Mouse (Mus musculus): ENCODE results near the gene H2afx. TPM values are rescaled to one million over a fixed set of nuclear protein-coding genes. Genes with fewer than 3 reads are reported as not detected.

Gene H2afx
- polyA plus RNA-seq, 1 experiment from 2014 or later: 498 TPM

DNA sequence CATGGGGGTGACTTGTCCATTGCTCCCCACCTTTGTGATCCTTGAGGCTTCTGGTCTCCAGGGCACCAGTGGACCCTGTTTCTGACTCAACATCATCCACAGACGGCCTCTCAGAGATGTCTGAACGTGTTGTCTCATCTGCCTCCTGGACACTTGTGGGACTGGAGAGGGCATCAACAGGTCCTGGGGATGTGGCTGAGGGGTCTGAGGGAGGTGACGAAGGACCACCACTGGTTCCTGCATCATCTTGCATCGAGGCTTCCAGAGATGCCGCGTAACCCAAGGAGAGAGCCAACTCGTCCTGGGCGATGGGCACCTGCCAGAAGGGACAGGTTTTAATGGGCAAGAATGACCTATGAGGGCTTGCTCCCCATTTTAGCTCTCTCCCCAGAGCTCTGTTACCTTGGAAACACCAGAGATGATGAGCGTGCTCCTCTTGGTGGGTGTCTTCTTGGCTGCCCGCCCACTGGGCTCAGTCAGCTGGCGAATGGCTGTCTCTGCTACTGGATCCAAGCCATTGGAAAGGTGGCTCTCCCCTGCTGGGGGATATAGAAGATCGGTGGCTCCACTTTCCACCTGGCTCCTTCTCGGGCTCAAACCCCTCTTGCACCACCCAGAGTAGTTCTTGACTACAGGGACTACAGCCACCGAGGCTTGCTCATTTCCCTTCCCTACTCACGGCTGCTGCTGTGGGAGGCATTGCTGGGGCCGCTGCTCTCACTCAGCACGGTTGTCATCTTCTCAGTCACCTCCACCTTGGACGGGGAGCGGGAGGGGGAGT is 20.8 kb upstream of the H2afx start:
- no peak overlapping the region for H3K9ac ChIP-seq (ENCODE audit: low read length)
- WGBS: 78% methylated on average over 19 of the region's 19 CpGs
- H3K27ac ChIP-seq (ENCODE audit: low read depth, low read length): no peak overlapping the region
- no peak overlapping the region for H3K4me2 ChIP-seq (ENCODE audit: low read depth, low read length, severe bottlenecking)
- H3K27me3 ChIP-seq (ENCODE audit: control insufficient read depth, insufficient read depth, low read length): no peaks in the 10 kb centered on the region
- H3K9me3 ChIP-seq (ENCODE audit: control insufficient read depth, low read length): no peaks in the 10 kb centered on the region
- H3K4me1 ChIP-seq (replicated peaks; ENCODE audit: control insufficient read depth, insufficient read depth, low read length): peaks cover 19% of the 10 kb centered on the region; the same call in 1 of the 2 replicates
- H3K36me3 ChIP-seq (ENCODE audit: control insufficient read depth, insufficient read depth, low read length): peaks cover 7% of the 10 kb centered on the region; the same call in 1 of the 2 replicates
- H3K4me3 ChIP-seq (ENCODE audit: low read depth, low read length): no peak overlapping the region
- no peak for ATAC-seq (replicated peaks; ENCODE audit: low FRiP score)
- no peak for DNase-seq (ENCODE audit: low spot score)

DNA sequence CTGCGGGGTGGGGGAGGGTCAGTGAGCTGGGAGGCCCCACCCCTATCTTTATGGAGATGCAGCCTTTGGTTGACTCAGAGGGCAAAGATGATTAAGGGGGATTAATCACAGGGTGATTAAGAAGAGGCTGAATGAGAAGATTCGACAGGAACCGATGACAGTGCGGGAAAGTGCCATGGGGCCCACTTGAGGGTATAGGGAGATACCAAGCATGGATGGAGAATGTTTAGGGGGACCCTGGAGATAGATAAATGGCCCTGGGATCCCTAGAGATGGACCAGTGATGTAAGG is 20.3 kb upstream of the H2afx start:
- ATAC-seq (replicated peaks; ENCODE audit: low FRiP score) (no peak), DNase-seq (ENCODE audit: low spot score) (no peak)
- 62% methylated on average over 4 of the region's 4 CpGs for WGBS
- Histone ChIP-seq H3K4me1 (replicated peaks; ENCODE audit: control insufficient read depth, insufficient read depth, low read length) (peaks cover 24% of the 10 kb centered on the region; the same call in 1 of the 2 replicates), H3K4me3 (ENCODE audit: low read depth, low read length) (no peak overlapping the region), H3K27me3 (ENCODE audit: control insufficient read depth, insufficient read depth, low read length) (no peaks in the 10 kb centered on the region), H3K27ac (ENCODE audit: low read depth, low read length) (no peak overlapping the region), H3K36me3 (ENCODE audit: control insufficient read depth, insufficient read depth, low read length) (peaks cover 7% of the 10 kb centered on the region; the same call in 1 of the 2 replicates), H3K9ac (ENCODE audit: low read length) (no peak overlapping the region), H3K9me3 (ENCODE audit: control insufficient read depth, low read length) (no peaks in the 10 kb centered on the region), H3K4me2 (ENCODE audit: low read depth, low read length, severe bottlenecking) (no peak overlapping the region)

DNA sequence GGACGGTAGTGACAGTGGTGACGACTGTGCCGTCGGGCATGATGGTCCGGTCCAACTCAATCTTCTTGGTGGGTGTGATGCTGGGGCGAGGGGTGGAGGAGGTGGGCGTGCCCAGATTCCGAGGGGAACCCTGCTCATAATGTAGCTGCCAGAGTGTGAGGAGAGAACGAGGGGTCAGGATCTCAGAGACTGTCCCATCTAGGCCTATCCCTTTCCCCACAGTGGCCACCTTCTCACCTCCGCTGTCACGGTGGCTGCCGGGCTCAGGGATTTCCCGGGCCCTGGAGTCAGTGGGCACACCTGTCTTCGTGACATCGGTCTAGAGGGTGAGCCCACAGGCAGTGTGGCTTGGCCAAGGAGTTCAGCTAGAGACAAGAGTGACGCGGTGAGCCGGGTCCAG is 19.6 kb upstream of the H2afx start:
- Histone ChIP-seq H3K4me1 (replicated peaks; ENCODE audit: control insufficient read depth, insufficient read depth, low read length) (peaks cover 25% of the 10 kb centered on the region; the same call in 1 of the 2 replicates), H3K27me3 (ENCODE audit: control insufficient read depth, insufficient read depth, low read length) (no peaks in the 10 kb centered on the region), H3K9me3 (ENCODE audit: control insufficient read depth, low read length) (no peaks in the 10 kb centered on the region), H3K4me2 (ENCODE audit: low read depth, low read length, severe bottlenecking) (no peak overlapping the region), H3K36me3 (ENCODE audit: control insufficient read depth, insufficient read depth, low read length) (peaks cover 7% of the 10 kb centered on the region; the same call in 1 of the 2 replicates), H3K27ac (ENCODE audit: low read depth, low read length) (no peak overlapping the region), H3K9ac (ENCODE audit: low read length) (no peak overlapping the region), H3K4me3 (ENCODE audit: low read depth, low read length) (no peak overlapping the region)
- DNase-seq (ENCODE audit: low spot score): no peak
- WGBS: 92% methylated on average over 18 of the region's 18 CpGs
- ATAC-seq (replicated peaks; ENCODE audit: low FRiP score): no peak

DNA sequence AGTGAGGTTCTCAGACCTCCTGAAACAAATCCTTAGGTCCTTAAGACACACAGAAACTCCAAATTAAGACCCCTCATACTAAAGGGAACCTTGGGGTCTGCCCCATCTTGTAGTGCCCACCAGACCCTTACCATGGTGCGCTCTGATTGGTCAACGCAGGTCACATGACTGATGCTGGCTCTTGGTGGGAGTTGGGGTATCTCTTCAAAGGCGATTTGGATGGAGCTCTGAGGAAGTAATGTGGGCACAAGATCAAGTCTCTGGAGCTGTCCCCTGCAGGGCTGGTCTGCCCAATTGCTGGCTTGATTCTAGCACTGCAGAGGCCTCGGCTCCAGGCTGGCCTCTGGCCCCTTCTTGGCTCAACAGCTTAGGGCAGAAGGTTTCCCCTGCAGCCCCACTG is 17.0 kb upstream of the H2afx start:
- no peak overlapping the region for H3K27ac ChIP-seq (ENCODE audit: low read depth, low read length)
- no peak overlapping the region for H3K4me3 ChIP-seq (ENCODE audit: low read depth, low read length)
- no peak overlapping the region for H3K9ac ChIP-seq (ENCODE audit: low read length)
- no peaks in the 10 kb centered on the region for H3K9me3 ChIP-seq (ENCODE audit: control insufficient read depth, low read length)
- no peaks in the 10 kb centered on the region for H3K27me3 ChIP-seq (ENCODE audit: control insufficient read depth, insufficient read depth, low read length)
- peaks cover 16% of the 10 kb centered on the region; the same call in 1 of the 2 replicates for H3K4me1 ChIP-seq (replicated peaks; ENCODE audit: control insufficient read depth, insufficient read depth, low read length)
- 78% methylated on average over 4 of the region's 4 CpGs for WGBS
- peaks cover 7% of the 10 kb centered on the region; the same call in 1 of the 2 replicates for H3K36me3 ChIP-seq (ENCODE audit: control insufficient read depth, insufficient read depth, low read length)
- DNase-seq (ENCODE audit: low spot score) (no peak), ATAC-seq (replicated peaks; ENCODE audit: low FRiP score) (no peak)
- no peak overlapping the region for H3K4me2 ChIP-seq (ENCODE audit: low read depth, low read length, severe bottlenecking)

DNA sequence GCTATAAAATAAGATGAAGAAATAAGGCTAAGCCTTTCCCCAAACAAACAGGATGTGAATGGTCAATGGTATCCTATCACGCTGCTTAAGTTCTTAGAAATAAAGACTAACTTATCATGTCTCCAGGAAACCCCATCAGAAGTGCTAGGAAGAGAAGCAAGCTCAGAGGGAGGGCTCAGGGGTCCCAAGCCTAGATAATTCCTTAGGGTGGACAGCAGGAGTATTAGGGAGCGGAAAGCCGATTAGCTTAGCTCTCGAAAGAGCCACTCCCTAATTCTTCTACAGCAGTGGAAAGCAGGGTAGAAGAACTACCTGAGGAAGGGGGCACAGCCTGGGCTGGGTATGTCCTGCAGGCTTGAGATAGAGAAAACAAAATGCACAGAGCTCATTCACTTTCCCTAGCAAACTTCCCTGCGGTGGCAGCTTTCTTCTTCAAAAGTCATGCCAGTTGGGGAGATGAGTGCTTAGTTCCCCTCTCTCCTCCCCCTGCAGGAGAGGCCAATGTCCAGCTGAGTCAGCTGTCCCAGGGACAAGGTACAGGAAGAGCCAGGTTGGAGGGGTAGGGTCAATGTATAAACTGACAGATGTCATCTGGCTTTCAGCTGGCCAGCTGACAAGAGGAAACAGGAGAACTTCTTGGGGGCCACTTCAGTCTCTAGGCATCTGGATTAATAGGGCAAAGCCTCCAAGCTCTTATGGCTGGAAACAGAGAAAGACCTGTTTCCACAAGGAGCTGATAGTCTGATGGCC is 16.2 kb upstream of the H2afx start:
- WGBS: 51% methylated on average over 5 of the region's 5 CpGs
- Histone ChIP-seq H3K9me3 (ENCODE audit: control insufficient read depth, low read length) (no peaks in the 10 kb centered on the region), H3K9ac (ENCODE audit: low read length) (no peak overlapping the region), H3K27me3 (ENCODE audit: control insufficient read depth, insufficient read depth, low read length) (no peaks in the 10 kb centered on the region), H3K4me1 (replicated peaks; ENCODE audit: control insufficient read depth, insufficient read depth, low read length) (peaks cover 16% of the 10 kb centered on the region; the same call in 1 of the 2 replicates), H3K4me3 (ENCODE audit: low read depth, low read length) (peak overlapping the region; percentile 92), H3K4me2 (ENCODE audit: low read depth, low read length, severe bottlenecking) (peak overlapping the region; percentile 94; the same call in 1 of the 2 replicates), H3K36me3 (ENCODE audit: control insufficient read depth, insufficient read depth, low read length) (peaks cover 7% of the 10 kb centered on the region; the same call in 1 of the 2 replicates), H3K27ac (ENCODE audit: low read depth, low read length) (no peak overlapping the region)
- no peak for ATAC-seq (replicated peaks; ENCODE audit: low FRiP score)
- no peak for DNase-seq (ENCODE audit: low spot score)

DNA sequence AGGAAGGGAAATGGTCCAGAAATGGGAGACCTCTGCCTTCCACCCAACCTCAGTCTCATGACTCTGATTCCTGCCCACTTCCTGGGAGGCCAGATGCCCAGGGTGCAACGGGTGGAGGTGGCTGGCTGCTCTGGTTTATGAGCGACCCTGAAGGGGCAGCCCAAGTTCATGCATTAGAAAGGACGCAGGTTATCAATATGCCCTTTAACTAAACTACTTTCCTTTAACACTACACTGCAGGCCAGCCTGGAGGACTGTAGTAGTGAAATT is 15.7 kb upstream of the H2afx start:
- Histone ChIP-seq H3K27me3 (ENCODE audit: control insufficient read depth, insufficient read depth, low read length) (no peaks in the 10 kb centered on the region), H3K4me2 (ENCODE audit: low read depth, low read length, severe bottlenecking) (peak overlapping the region; percentile 94), H3K9me3 (ENCODE audit: control insufficient read depth, low read length) (no peaks in the 10 kb centered on the region), H3K27ac (ENCODE audit: low read depth, low read length) (no peak overlapping the region), H3K4me3 (ENCODE audit: low read depth, low read length) (peak overlapping the region; percentile 92; the same call in 1 of the 2 replicates), H3K36me3 (ENCODE audit: control insufficient read depth, insufficient read depth, low read length) (peaks cover 4% of the 10 kb centered on the region; the same call in 1 of the 2 replicates), H3K4me1 (replicated peaks; ENCODE audit: control insufficient read depth, insufficient read depth, low read length) (peaks cover 16% of the 10 kb centered on the region; the same call in 1 of the 2 replicates), H3K9ac (ENCODE audit: low read length) (no peak overlapping the region)
- DNase-seq (ENCODE audit: low spot score) (peak; percentile 32), ATAC-seq (replicated peaks; ENCODE audit: low FRiP score) (no peak)
- 19% methylated on average over 3 of the region's 3 CpGs for WGBS

DNA sequence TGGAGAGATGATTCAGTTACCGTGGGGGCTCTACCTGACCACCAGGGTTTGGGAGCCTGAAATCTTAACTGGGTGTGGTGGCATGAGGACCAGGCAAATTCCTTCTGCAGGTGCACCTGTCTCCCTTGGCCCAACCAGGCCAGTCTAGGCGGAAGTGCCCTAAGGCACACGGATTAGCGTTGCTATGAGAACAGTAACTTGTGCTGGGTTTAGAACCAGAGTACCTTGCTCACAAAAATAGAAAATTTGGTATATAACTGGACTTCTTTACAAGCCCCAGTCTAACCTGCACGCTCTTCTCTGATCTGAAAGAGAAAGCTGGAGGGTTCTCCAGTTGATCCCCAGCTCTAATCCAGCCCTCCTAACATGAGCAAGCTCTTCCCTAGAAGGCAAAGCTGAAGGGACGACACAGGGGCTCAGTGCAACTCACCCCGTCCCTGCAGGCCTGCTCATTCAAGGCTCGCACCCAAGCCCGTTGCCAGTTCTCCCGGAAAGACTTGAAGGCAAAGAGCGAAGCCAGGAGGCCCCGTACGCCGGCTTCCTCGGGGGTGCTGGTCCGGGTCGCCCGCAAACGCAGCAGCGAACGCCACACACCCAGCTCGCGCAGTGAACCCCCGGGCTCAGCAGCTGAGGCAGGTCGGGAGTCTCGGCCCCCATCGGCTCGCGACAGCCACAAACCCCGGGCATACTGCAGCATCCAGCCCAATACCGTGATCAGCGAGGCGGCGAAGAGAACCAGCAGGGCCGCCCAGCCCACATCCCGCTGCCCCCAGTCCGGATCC is 15.2 kb upstream of the H2afx start:
- ATAC-seq (replicated peaks; ENCODE audit: low FRiP score): no peak
- WGBS: 2% methylated on average over 37 of the region's 37 CpGs

More for the DNA sequence above, 15.2 kb upstream of the H2afx start:
- H3K9me3 ChIP-seq (ENCODE audit: control insufficient read depth, low read length): no peaks in the 10 kb centered on the region
- H3K36me3 ChIP-seq (ENCODE audit: control insufficient read depth, insufficient read depth, low read length): peaks cover 4% of the 10 kb centered on the region; the same call in 1 of the 2 replicates
- H3K27ac ChIP-seq (ENCODE audit: low read depth, low read length): peak overlapping the region; percentile 18; the same call in 1 of the 2 replicates
- peak overlapping the region; percentile 94 for H3K4me2 ChIP-seq (ENCODE audit: low read depth, low read length, severe bottlenecking)
- H3K4me3 ChIP-seq (ENCODE audit: low read depth, low read length): peak overlapping the region; percentile 92
- peak overlapping the region; percentile 87 for H3K9ac ChIP-seq (ENCODE audit: low read length)
- no peaks in the 10 kb centered on the region for H3K27me3 ChIP-seq (ENCODE audit: control insufficient read depth, insufficient read depth, low read length)
- peaks cover 16% of the 10 kb centered on the region; the same call in 1 of the 2 replicates for H3K4me1 ChIP-seq (replicated peaks; ENCODE audit: control insufficient read depth, insufficient read depth, low read length)
- DNase-seq (ENCODE audit: low spot score): peak; percentile 69

Measured in forebrain, embryonic 11.5 days (tissue).